Mouse (Mus musculus): ENCODE measurements around the gene Tbc1d10c.
A peak's percentile ranks its signal among the peaks of the same experiment; 100 is the strongest.

The Tbc1d10c gene

DNA sequence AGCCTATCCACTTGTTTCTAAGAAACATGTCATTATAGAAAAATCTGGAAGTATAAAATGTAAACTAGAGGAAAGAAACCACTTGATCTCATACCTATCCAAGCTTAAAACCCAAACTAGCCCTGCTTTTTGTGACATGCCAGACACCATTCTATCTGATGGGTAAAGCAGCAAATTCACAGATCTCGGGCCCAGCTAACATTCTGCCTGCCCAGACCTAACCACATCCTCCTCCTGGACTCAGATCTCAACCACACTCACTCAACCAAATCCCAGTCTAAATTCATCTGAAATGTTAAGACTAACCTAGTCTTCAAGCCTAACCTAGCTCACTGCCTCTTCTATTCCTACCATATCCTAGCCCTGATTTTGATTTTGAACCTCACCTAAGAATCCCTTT is 27.7 kb upstream of the Tbc1d10c start:
- Histone ChIP-seq H3K4me3 (replicated peaks; ENCODE audit: low read length) (no peak overlapping the region), H3K36me3 (ENCODE audit: insufficient read depth, low read length) (no peaks in the 10 kb centered on the region), H3K27me3 (ENCODE audit: insufficient read depth, low read length) (peaks cover 80% of the 10 kb centered on the region), H3K9me3 (ENCODE audit: low read length) (no peaks in the 10 kb centered on the region), H3K4me1 (replicated peaks; ENCODE audit: low read depth, low read length) (peaks cover 45% of the 10 kb centered on the region)
- TF ChIP-seq NANOG (IDR thresholded peaks at IDR 0.05; ENCODE audit: borderline replicate concordance, low read length) (no peak), CTCF (conservative IDR thresholded peaks at IDR 0.05; ENCODE audit: low read length) (no peak), POU5F1 (IDR thresholded peaks at IDR 0.05; ENCODE audit: borderline replicate concordance, low read length) (no peak)

DNA sequence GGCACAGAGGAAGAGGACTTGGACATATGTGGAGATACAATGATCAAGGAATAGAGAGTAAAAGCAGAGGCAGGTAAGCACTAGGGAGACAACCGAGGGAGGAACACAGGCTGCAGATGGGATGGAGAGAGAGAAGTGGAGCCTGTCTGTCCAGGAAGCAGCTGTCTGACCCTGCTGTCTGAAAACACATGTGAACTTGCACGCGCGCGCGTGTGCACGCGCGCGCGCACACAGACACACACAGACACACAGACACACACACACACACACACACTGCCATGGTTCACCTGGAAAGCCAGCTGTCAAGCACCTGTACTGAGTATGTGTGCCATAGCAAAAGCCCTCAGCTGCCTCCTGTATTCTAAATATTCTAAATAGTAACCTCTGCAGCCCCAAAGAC is 27.2 kb upstream of the Tbc1d10c start:
- TF ChIP-seq CTCF (conservative IDR thresholded peaks at IDR 0.05; ENCODE audit: low read length): no peak
- no peak for TF ChIP-seq NANOG (IDR thresholded peaks at IDR 0.05; ENCODE audit: borderline replicate concordance, low read length)
- TF ChIP-seq POU5F1 (IDR thresholded peaks at IDR 0.05; ENCODE audit: borderline replicate concordance, low read length): no peak

DNA sequence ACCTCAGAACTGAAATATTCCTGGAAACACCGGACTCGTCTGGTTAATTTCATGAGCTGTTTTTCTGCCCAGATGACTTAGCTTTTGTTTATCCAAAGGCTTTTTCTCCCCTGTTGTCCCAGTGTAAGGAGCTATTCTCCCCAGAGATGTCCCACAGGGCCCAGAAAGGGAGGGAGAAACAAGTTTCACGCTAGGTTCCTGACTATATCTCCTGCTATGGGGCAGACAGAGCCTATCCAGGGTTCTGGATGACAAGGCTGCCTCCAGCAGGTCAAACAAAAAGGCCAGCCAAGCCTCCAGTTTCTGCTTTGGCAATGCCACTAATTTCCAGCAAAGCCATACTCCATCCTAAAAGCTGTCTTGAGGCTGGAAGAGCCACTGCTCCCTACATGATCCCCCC is 26.8 kb upstream of the Tbc1d10c start:
- Histone ChIP-seq H3K36me3 (ENCODE audit: insufficient read depth, low read length) (no peaks in the 10 kb centered on the region), H3K27me3 (ENCODE audit: insufficient read depth, low read length) (peaks cover 86% of the 10 kb centered on the region), H3K4me1 (replicated peaks; ENCODE audit: low read depth, low read length) (peaks cover 54% of the 10 kb centered on the region), H3K9me3 (ENCODE audit: low read length) (no peaks in the 10 kb centered on the region), H3K4me3 (replicated peaks; ENCODE audit: low read length) (no peak overlapping the region)
- TF ChIP-seq POU5F1 (IDR thresholded peaks at IDR 0.05; ENCODE audit: borderline replicate concordance, low read length): no peak
- TF ChIP-seq NANOG (IDR thresholded peaks at IDR 0.05; ENCODE audit: borderline replicate concordance, low read length): no peak
- TF ChIP-seq CTCF (conservative IDR thresholded peaks at IDR 0.05; ENCODE audit: low read length): no peak

More for the DNA sequence above, 27.2 kb upstream of the Tbc1d10c start:
- H3K4me1 ChIP-seq (replicated peaks; ENCODE audit: low read depth, low read length): peaks cover 50% of the 10 kb centered on the region
- H3K36me3 ChIP-seq (ENCODE audit: insufficient read depth, low read length): no peaks in the 10 kb centered on the region
- peaks cover 85% of the 10 kb centered on the region for H3K27me3 ChIP-seq (ENCODE audit: insufficient read depth, low read length)
- no peaks in the 10 kb centered on the region for H3K9me3 ChIP-seq (ENCODE audit: low read length)
- H3K4me3 ChIP-seq (replicated peaks; ENCODE audit: low read length): no peak overlapping the region

DNA sequence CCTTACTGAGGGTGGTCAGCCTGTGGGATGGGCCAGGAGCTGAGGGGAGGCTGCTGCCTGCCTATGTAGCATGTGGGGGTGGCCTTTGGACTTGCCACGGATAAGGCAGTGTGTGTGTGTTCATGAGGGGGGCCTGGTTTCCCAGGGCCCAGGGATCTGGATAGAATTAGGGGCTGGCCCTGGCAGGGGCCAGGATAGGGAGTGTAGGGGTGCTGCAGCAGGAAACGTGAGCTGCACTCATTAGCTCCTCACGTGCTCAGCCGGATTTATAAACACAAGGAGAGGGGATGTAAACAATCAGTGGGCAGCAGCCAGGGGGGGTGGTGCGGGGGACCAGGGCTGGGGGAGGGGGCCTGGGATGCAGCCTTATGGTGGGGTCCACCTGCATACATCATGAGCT is 26.1 kb upstream of the Tbc1d10c start:
- no peaks in the 10 kb centered on the region for H3K36me3 ChIP-seq (ENCODE audit: insufficient read depth, low read length)
- no peaks in the 10 kb centered on the region for H3K9me3 ChIP-seq (ENCODE audit: low read length)
- H3K4me3 ChIP-seq (replicated peaks; ENCODE audit: low read length): no peak overlapping the region
- H3K4me1 ChIP-seq (replicated peaks; ENCODE audit: low read depth, low read length): peaks cover 59% of the 10 kb centered on the region
- TF ChIP-seq POU5F1 (IDR thresholded peaks at IDR 0.05; ENCODE audit: borderline replicate concordance, low read length) (no peak), CTCF (conservative IDR thresholded peaks at IDR 0.05; ENCODE audit: low read length) (no peak), NANOG (IDR thresholded peaks at IDR 0.05; ENCODE audit: borderline replicate concordance, low read length) (no peak)
- peaks cover 85% of the 10 kb centered on the region for H3K27me3 ChIP-seq (ENCODE audit: insufficient read depth, low read length)

DNA sequence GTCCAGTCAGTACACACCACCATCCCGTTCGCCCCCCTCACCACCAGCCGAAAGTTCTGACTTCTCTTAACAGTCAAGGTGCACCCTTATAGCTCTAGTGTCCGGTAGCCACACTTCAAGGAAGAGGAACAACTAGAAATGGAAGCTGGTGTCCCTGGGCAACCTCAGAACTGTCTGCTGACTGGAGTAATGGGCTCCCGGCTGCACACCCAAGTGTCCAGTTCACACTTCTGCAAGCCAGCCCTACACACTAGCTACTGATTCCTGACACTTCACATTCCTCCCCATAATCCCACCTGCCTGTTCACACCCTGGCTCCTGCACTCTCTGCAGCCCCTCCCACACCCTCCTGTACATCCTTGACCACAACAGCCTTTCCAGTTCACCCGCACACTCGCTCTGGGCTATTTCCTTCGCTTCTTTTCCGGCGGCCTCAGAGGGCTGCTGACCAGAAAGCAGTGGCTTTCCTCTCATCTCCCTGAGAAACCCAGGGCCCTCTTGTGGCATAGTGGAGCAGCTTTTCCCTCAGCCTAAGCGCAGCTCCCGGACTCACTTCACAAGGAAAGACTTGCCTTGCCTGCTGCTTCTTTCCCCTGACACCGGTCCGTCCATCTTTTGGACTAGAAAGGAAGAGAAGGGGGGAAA is 25.1 kb upstream of the Tbc1d10c start:
- Histone ChIP-seq H3K4me3 (replicated peaks; ENCODE audit: low read length) (no peak overlapping the region), H3K4me1 (replicated peaks; ENCODE audit: low read depth, low read length) (peaks cover 60% of the 10 kb centered on the region), H3K27me3 (ENCODE audit: insufficient read depth, low read length) (peaks cover 85% of the 10 kb centered on the region), H3K36me3 (ENCODE audit: insufficient read depth, low read length) (no peaks in the 10 kb centered on the region), H3K9me3 (ENCODE audit: low read length) (no peaks in the 10 kb centered on the region)
- TF ChIP-seq NANOG (IDR thresholded peaks at IDR 0.05; ENCODE audit: borderline replicate concordance, low read length) (no peak), POU5F1 (IDR thresholded peaks at IDR 0.05; ENCODE audit: borderline replicate concordance, low read length) (no peak), CTCF (conservative IDR thresholded peaks at IDR 0.05; ENCODE audit: low read length) (0 out of 2 replicates have a peak, but pooled peaks have one; percentile 4)

DNA sequence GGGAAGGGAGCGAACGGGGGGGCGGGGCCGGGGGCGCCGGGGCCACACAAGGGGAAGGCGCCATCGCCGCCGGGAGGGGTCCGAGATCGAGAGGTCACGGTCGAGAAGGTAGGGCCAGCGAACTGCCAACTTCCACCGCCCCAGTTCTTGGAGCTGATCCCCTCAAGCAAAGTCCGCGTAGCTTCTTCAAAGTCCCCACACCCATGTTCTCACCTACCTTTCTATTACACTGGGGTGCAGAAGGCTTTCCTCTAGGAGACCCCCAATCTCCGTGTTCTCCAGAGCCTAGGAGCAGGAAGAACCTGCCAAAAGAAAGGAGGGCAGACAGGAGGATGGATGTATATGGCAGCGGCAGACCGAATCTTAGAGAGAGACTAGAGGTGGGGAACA is 24.4 kb upstream of the Tbc1d10c start:
- H3K4me3 ChIP-seq (replicated peaks; ENCODE audit: low read length): peak overlapping the region; percentile 87
- TF ChIP-seq CTCF (conservative IDR thresholded peaks at IDR 0.05; ENCODE audit: low read length): no peak
- TF ChIP-seq NANOG (IDR thresholded peaks at IDR 0.05; ENCODE audit: borderline replicate concordance, low read length): no peak
- no peak for TF ChIP-seq POU5F1 (IDR thresholded peaks at IDR 0.05; ENCODE audit: borderline replicate concordance, low read length)
- H3K9me3 ChIP-seq (ENCODE audit: low read length): no peaks in the 10 kb centered on the region

DNA sequence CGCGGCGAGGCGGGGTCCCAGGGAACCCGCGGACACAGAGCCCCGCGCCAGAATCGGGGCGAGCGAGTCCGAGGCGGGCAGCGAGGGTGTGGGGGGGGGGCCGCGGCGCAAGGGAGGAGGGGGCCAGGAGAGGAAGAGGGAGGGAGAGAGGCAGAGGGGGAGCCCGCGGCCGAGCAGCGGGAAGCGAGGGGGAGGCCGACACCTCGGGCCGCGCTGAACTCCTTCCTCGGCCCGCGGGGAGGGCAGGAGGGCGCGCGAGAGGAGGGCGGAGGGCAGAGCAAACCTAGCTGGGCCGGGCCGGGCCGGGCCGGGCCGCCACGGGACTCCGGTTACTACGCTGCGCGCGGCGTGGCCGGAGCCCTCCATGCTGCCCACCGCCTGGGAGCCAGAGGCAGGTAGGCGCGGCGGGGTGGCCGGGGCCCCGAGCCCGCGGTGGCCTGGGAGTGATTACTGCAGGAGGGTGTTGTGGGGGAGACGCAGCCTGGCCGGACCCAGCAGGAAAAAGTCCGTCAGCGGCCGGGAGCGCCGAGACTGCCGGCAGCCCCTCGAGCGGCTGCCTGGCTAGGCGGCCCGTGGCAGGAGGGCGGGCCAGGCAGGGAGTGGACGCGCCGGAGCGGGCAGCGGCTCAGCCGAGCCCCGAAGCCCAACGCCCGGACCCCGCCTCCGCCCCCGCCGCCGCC is 23.8 kb upstream of the Tbc1d10c start:
- Histone ChIP-seq H3K9me3 (ENCODE audit: low read length) (no peaks in the 10 kb centered on the region), H3K4me3 (replicated peaks; ENCODE audit: low read length) (peak overlapping the region; percentile 87), H3K27me3 (ENCODE audit: insufficient read depth, low read length) (peaks cover 86% of the 10 kb centered on the region), H3K36me3 (ENCODE audit: insufficient read depth, low read length) (no peaks in the 10 kb centered on the region), H3K4me1 (replicated peaks; ENCODE audit: low read depth, low read length) (peaks cover 48% of the 10 kb centered on the region)
- TF ChIP-seq POU5F1 (IDR thresholded peaks at IDR 0.05; ENCODE audit: borderline replicate concordance, low read length): no peak
- no peak for TF ChIP-seq NANOG (IDR thresholded peaks at IDR 0.05; ENCODE audit: borderline replicate concordance, low read length)
- no peak for TF ChIP-seq CTCF (conservative IDR thresholded peaks at IDR 0.05; ENCODE audit: low read length)

More for the DNA sequence above, 24.4 kb upstream of the Tbc1d10c start:
- H3K4me1 ChIP-seq (replicated peaks; ENCODE audit: low read depth, low read length): peaks cover 54% of the 10 kb centered on the region
- H3K27me3 ChIP-seq (ENCODE audit: insufficient read depth, low read length): peaks cover 87% of the 10 kb centered on the region
- H3K36me3 ChIP-seq (ENCODE audit: insufficient read depth, low read length): no peaks in the 10 kb centered on the region

DNA sequence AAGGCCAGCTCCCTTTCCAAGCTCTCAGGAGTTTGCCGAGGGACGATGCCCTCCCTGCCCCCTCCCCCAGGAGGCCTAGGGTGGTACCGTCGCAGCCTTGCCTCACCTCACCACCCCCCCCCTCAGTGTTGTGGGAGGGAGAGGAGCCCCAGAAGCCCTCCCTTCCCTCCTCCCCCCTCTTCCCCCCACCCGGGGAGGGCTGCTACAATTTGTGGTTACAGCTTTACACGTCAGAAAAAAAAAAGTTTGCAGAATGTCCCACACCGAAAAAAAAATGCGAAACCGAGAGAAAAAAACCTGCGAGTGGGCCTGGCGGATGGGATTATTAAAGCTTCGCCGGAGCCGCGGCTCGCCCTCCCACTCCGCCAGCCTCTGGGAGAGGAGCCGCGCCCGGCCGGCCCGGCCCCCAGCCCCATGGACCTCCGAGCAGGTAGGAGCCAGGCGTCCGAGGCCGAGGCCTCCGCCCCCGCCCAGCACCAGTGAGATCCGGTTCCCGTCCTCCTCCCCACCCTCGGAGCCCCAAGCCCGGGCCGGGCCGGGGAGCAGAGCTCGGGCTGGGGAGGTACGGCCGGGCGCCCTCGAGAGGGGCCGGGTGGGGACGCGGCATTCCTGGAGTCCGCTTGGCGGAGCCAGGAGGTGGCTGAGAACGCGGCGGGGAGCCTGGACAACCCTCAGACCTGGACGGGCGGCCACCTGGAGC is 23.1 kb upstream of the Tbc1d10c start, which contains the start of the genes Clcf1 and AC109138.7:
Clcf1 (plus strand) TSS at position 168 of the 700 bp plus-strand sequence.
AC109138.7 (plus strand) TSS at position 287 of the 700 bp plus-strand sequence.
- Histone ChIP-seq H3K4me3 (replicated peaks; ENCODE audit: low read length) (peak within 1 kb of the TSS; percentile 87), H3K36me3 (ENCODE audit: insufficient read depth, low read length) (no peaks in the 10 kb centered on the region), H3K27me3 (ENCODE audit: insufficient read depth, low read length) (peaks cover 81% of the 10 kb centered on the region), H3K9me3 (ENCODE audit: low read length) (no peaks in the 10 kb centered on the region), H3K4me1 (replicated peaks; ENCODE audit: low read depth, low read length) (peaks cover 46% of the 10 kb centered on the region)
- TF ChIP-seq NANOG (IDR thresholded peaks at IDR 0.05; ENCODE audit: borderline replicate concordance, low read length) (no peak), POU5F1 (IDR thresholded peaks at IDR 0.05; ENCODE audit: borderline replicate concordance, low read length) (no peak), CTCF (conservative IDR thresholded peaks at IDR 0.05; ENCODE audit: low read length) (no peak)
